17 mouse cellular contexts compared by ENCODE assay signal in the genomic region with DNA sequence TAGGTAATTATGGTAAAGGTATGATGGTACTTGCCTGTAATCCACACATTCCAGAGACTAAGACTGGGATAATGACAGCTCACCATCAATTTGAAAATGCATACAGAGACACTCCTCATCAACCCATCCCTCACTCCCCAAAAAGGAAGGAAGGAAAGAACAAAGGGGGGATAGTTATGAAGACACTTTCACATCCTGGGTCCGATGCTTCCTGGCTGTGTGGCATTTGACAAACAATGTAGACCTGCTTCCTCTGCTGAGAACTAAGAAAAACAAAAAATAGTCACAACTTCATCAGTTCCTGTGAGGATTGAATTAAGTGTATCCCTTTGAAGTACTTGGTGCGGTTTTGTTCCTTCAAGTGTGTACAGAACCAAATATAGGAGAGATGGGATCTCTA.
"Had no signal": no experiment of that assay in that cellular context is flagged by ENCODE, and none has a peak within 500 bp of the region (broad histone marks: within the 10 kb centered on the region; RNA-seq: fewer than 3 reads in every experiment).

No protein-coding gene starts in this region.

- H3K9me3 ChIP-seq: midbrain, embryonic 10.5 days; midbrain, embryonic 12.5 days; midbrain, embryonic 15.5 days; neural tube, embryonic 13.5 days; neural tube, embryonic 15.5 days had no signal

- H3K4me3 ChIP-seq: midbrain, embryonic 10.5 days; midbrain, embryonic 12.5 days; midbrain, embryonic 15.5 days; neural tube, embryonic 13.5 days; neural tube, embryonic 15.5 days had no signal

- DNase-seq: lung, adult 18-20 months; lung, embryonic 14.5 days; lung, postnatal 10 days; lung, postnatal 4 days; retina, postnatal 1 day; right cerebral cortex, adult 18-20 months; right cerebral cortex, postnatal 25 days; right cerebral cortex, postnatal 4 days; spleen, adult 18-20 months; thymus, adult 18-20 months; thymus, postnatal 14 days; thymus, postnatal 36 days had no signal

- ATAC-seq: midbrain, embryonic 15.5 days had no signal

- H3K36me3 ChIP-seq: midbrain, embryonic 10.5 days; midbrain, embryonic 12.5 days; midbrain, embryonic 15.5 days; neural tube, embryonic 13.5 days; neural tube, embryonic 15.5 days had no signal

- H3K27ac ChIP-seq: midbrain, embryonic 10.5 days; midbrain, embryonic 12.5 days; midbrain, embryonic 15.5 days; neural tube, embryonic 13.5 days; neural tube, embryonic 15.5 days had no signal

- H3K27me3 ChIP-seq: midbrain, embryonic 12.5 days; midbrain, embryonic 15.5 days; neural tube, embryonic 13.5 days; neural tube, embryonic 15.5 days had no signal

- H3K4me1 ChIP-seq: midbrain, embryonic 10.5 days; midbrain, embryonic 12.5 days; midbrain, embryonic 15.5 days; neural tube, embryonic 13.5 days; neural tube, embryonic 15.5 days had no signal

- H3K9ac ChIP-seq: lung, embryonic 14.5 days; midbrain, embryonic 12.5 days; midbrain, embryonic 15.5 days; neural tube, embryonic 13.5 days; neural tube, embryonic 15.5 days had no signal

- H3K4me2 ChIP-seq: lung, embryonic 14.5 days; midbrain, embryonic 12.5 days; midbrain, embryonic 15.5 days; neural tube, embryonic 13.5 days; neural tube, embryonic 15.5 days had no signal
